Mouse (Mus musculus): Measurements from ENCODE around the gene D11Wsu47e. TPM values are rescaled to one million over a fixed set of nuclear protein-coding genes. Genes with fewer than 3 reads are reported as not detected.

The D11Wsu47e gene
- total and polyA plus RNA-seq, 2 experiments from 2014 or later, result 10.4 to 18.1 TPM

GRCm38 (mm10) chr11:113677378-113677777 lies 6.8 kb upstream of the D11Wsu47e start:
- H3K4me2 ChIP-seq (ENCODE audit: low read depth, low read length), result no peak overlapping the region
- H3K36me3 ChIP-seq (replicated peaks; ENCODE audit: control insufficient read depth, insufficient read depth, low read length), result peaks cover 24% of the 10 kb centered on the region
- ATAC-seq (ENCODE audit: insufficient read depth, low read depth) (no peak), DNase-seq (ENCODE audit: low spot score) (no peak)
- H3K9ac ChIP-seq (replicated peaks; ENCODE audit: low read depth, low read length), result no peak overlapping the region
- no peaks in the 10 kb centered on the region for H3K27me3 ChIP-seq (ENCODE audit: control insufficient read depth, insufficient read depth, low read length)
- TF ChIP-seq EP300 (IDR thresholded peaks at IDR 0.05; ENCODE audit: low read depth), result no peak
- TF ChIP-seq CTCF (IDR thresholded peaks at IDR 0.05; ENCODE audit: low read depth), result no peak
- H3K4me1 ChIP-seq (ENCODE audit: control insufficient read depth, insufficient read depth), result peaks cover 20% of the 10 kb centered on the region
- H3K4me3 ChIP-seq (ENCODE audit: low read depth, low read length), result no peak overlapping the region
- 96% methylated on average over 2 of the region's 2 CpGs for WGBS
- H3K9me3 ChIP-seq (replicated peaks; ENCODE audit: control insufficient read depth, low read length), result no peaks in the 10 kb centered on the region
- H3K27ac ChIP-seq (ENCODE audit: low read depth), result no peak overlapping the region

GRCm38 (mm10) chr11:113678373-113678772 lies 5.8 kb upstream of the D11Wsu47e start:
- Histone ChIP-seq H3K36me3 (replicated peaks; ENCODE audit: control insufficient read depth, insufficient read depth, low read length) (peaks cover 24% of the 10 kb centered on the region), H3K9me3 (replicated peaks; ENCODE audit: control insufficient read depth, low read length) (no peaks in the 10 kb centered on the region), H3K27me3 (ENCODE audit: control insufficient read depth, insufficient read depth, low read length) (no peaks in the 10 kb centered on the region), H3K27ac (ENCODE audit: low read depth) (peak overlapping the region; percentile 65), H3K4me3 (ENCODE audit: low read depth, low read length) (no peak overlapping the region), H3K4me1 (ENCODE audit: control insufficient read depth, insufficient read depth) (peaks cover 25% of the 10 kb centered on the region), H3K9ac (replicated peaks; ENCODE audit: low read depth, low read length) (no peak overlapping the region), H3K4me2 (ENCODE audit: low read depth, low read length) (peak overlapping the region; percentile 18; the same call in 1 of the 2 replicates)
- 46% methylated on average over 8 of the region's 8 CpGs for WGBS
- peak; percentile 63 for ATAC-seq (ENCODE audit: insufficient read depth, low read depth)
- TF ChIP-seq CTCF (IDR thresholded peaks at IDR 0.05; ENCODE audit: low read depth), result 0 out of 2 replicates have a peak, but pooled peaks have one; percentile 4
- TF ChIP-seq EP300 (IDR thresholded peaks at IDR 0.05; ENCODE audit: low read depth), result no peak
- DNase-seq (ENCODE audit: low spot score), result peak; percentile 46

- no peaks in the 10 kb centered on the region for H3K9me3 ChIP-seq (replicated peaks; ENCODE audit: control insufficient read depth, low read length)
- no peak for DNase-seq (ENCODE audit: low spot score)
- H3K9ac ChIP-seq (replicated peaks; ENCODE audit: low read depth, low read length), result no peak overlapping the region; the same call in 1 of the 2 replicates
- no peaks in the 10 kb centered on the region for H3K27me3 ChIP-seq (ENCODE audit: control insufficient read depth, insufficient read depth, low read length)
- no peak for TF ChIP-seq CTCF (IDR thresholded peaks at IDR 0.05; ENCODE audit: low read depth)
- no peak for TF ChIP-seq EP300 (IDR thresholded peaks at IDR 0.05; ENCODE audit: low read depth)
- WGBS, result 65% methylated on average over 2 of the region's 2 CpGs
- peaks cover 31% of the 10 kb centered on the region for H3K4me1 ChIP-seq (ENCODE audit: control insufficient read depth, insufficient read depth)
- peaks cover 13% of the 10 kb centered on the region for H3K36me3 ChIP-seq (replicated peaks; ENCODE audit: control insufficient read depth, insufficient read depth, low read length)
- no peak for ATAC-seq (ENCODE audit: insufficient read depth, low read depth)
- no peak overlapping the region for H3K4me2 ChIP-seq (ENCODE audit: low read depth, low read length)
- H3K4me3 ChIP-seq (ENCODE audit: low read depth, low read length), result no peak overlapping the region
- H3K27ac ChIP-seq (ENCODE audit: low read depth), result no peak overlapping the region
Observed at GRCm38 (mm10) chr11:113680954-113681353, 3.3 kb upstream of the D11Wsu47e start.

GRCm38 (mm10) chr11:113681979-113682378 lies 2.2 kb upstream of the D11Wsu47e start:
- Histone ChIP-seq H3K36me3 (replicated peaks; ENCODE audit: control insufficient read depth, insufficient read depth, low read length) (peaks cover 3% of the 10 kb centered on the region), H3K4me1 (ENCODE audit: control insufficient read depth, insufficient read depth) (peaks cover 31% of the 10 kb centered on the region), H3K27me3 (ENCODE audit: control insufficient read depth, insufficient read depth, low read length) (no peaks in the 10 kb centered on the region), H3K4me3 (ENCODE audit: low read depth, low read length) (peak overlapping the region; percentile 89), H3K4me2 (ENCODE audit: low read depth, low read length) (peak overlapping the region; percentile 91), H3K9ac (replicated peaks; ENCODE audit: low read depth, low read length) (no peak overlapping the region), H3K9me3 (replicated peaks; ENCODE audit: control insufficient read depth, low read length) (no peaks in the 10 kb centered on the region), H3K27ac (ENCODE audit: low read depth) (peak overlapping the region; percentile 96; the same call in 1 of the 2 replicates)
- TF ChIP-seq CTCF (IDR thresholded peaks at IDR 0.05; ENCODE audit: low read depth) (no peak), EP300 (IDR thresholded peaks at IDR 0.05; ENCODE audit: low read depth) (no peak)
- DNase-seq (ENCODE audit: low spot score), result no peak
- ATAC-seq (ENCODE audit: insufficient read depth, low read depth), result no peak

GRCm38 (mm10) chr11:113682897-113683626 lies 1.1 kb upstream of the D11Wsu47e start:
- peak; percentile 37 for ATAC-seq (ENCODE audit: insufficient read depth, low read depth)
- 1% methylated on average over 38 of the region's 38 CpGs for WGBS
- Histone ChIP-seq H3K27me3 (ENCODE audit: control insufficient read depth, insufficient read depth, low read length) (no peaks in the 10 kb centered on the region), H3K9me3 (replicated peaks; ENCODE audit: control insufficient read depth, low read length) (no peaks in the 10 kb centered on the region), H3K4me1 (ENCODE audit: control insufficient read depth, insufficient read depth) (peaks cover 31% of the 10 kb centered on the region), H3K9ac (replicated peaks; ENCODE audit: low read depth, low read length) (peak overlapping the region; percentile 89), H3K4me2 (ENCODE audit: low read depth, low read length) (peak overlapping the region; percentile 91), H3K36me3 (replicated peaks; ENCODE audit: control insufficient read depth, insufficient read depth, low read length) (peaks cover 3% of the 10 kb centered on the region), H3K4me3 (ENCODE audit: low read depth, low read length) (peak overlapping the region; percentile 89), H3K27ac (ENCODE audit: low read depth) (peak overlapping the region; percentile 96)
- TF ChIP-seq CTCF (IDR thresholded peaks at IDR 0.05; ENCODE audit: low read depth), result no peak
- TF ChIP-seq EP300 (IDR thresholded peaks at IDR 0.05; ENCODE audit: low read depth), result no peak
- peak; percentile 43 for DNase-seq (ENCODE audit: low spot score)
